Mouse (Mus musculus): ENCODE results near the gene Mier2.

DNA sequence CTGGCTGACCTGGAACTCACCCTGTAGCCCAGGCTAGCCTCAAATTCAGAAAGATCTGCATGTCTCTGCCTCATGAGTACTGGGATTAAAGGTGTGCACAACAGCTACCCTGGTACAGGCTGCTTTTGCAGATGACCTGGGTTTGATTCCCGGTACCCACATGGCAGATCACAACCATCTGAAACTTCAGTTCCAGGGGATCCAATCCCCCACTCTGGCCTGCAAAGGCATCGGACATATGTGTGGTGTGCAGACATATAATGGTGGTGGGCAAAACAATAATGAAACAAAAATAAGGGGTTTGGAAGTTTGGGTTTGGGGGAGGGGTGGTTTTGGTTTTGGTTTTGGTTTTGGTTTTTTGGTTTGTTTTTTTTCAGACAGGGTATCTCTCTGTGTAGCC is 16.3 kb upstream of the Mier2 start:
- TF ChIP-seq EP300 (IDR thresholded peaks at IDR 0.05) (no peak), CTCF (IDR thresholded peaks at IDR 0.05) (no peak)
